Mouse (Mus musculus): ENCODE measurements around the gene Rxfp2. TPM values are rescaled to one million over a fixed set of nuclear protein-coding genes. Genes with fewer than 3 reads are reported as not detected.

Gene Rxfp2
- polyA plus RNA-seq, 1 experiment, result not detected

- TF ChIP-seq TAL1 (IDR thresholded peaks at IDR 0.05; ENCODE audit: low read length) (no peak), GATA1 (IDR thresholded peaks at IDR 0.05; ENCODE audit: low read length) (no peak)
- no peak overlapping the region for H3K4me3 ChIP-seq (replicated peaks)
Observed at GRCm38 (mm10) chr5:150017672-150018071, 803 bp upstream of the Rxfp2 start.

GRCm38 (mm10) chr5:150020851-150021250 is 2.4 kb downstream of the Rxfp2 start:
- no peak for TF ChIP-seq GATA1 (IDR thresholded peaks at IDR 0.05; ENCODE audit: low read length)
- TF ChIP-seq TAL1 (IDR thresholded peaks at IDR 0.05; ENCODE audit: low read length), result no peak
- H3K4me1 ChIP-seq (ENCODE audit: control insufficient read depth), result no peaks in the 10 kb centered on the region
- H3K4me3 ChIP-seq (replicated peaks), result no peak overlapping the region
- no peaks in the 10 kb centered on the region for H3K27me3 ChIP-seq (ENCODE audit: control insufficient read depth)
- H3K36me3 ChIP-seq (ENCODE audit: control insufficient read depth), result no peaks in the 10 kb centered on the region
- peaks cover 7% of the 10 kb centered on the region for H3K9me3 ChIP-seq (ENCODE audit: control insufficient read depth, low read length)

More at GRCm38 (mm10) chr5:150017672-150018071, 803 bp upstream of the Rxfp2 start:
- Histone ChIP-seq H3K36me3 (ENCODE audit: control insufficient read depth) (no peaks in the 10 kb centered on the region), H3K9me3 (ENCODE audit: control insufficient read depth, low read length) (no peaks in the 10 kb centered on the region), H3K4me1 (ENCODE audit: control insufficient read depth) (no peaks in the 10 kb centered on the region), H3K27me3 (ENCODE audit: control insufficient read depth) (no peaks in the 10 kb centered on the region)

- no peaks in the 10 kb centered on the region for H3K4me1 ChIP-seq (ENCODE audit: control insufficient read depth)
- H3K27me3 ChIP-seq (ENCODE audit: control insufficient read depth), result no peaks in the 10 kb centered on the region
- H3K9me3 ChIP-seq (ENCODE audit: control insufficient read depth, low read length), result peaks cover 7% of the 10 kb centered on the region
- no peaks in the 10 kb centered on the region for H3K36me3 ChIP-seq (ENCODE audit: control insufficient read depth)
- TF ChIP-seq GATA1 (IDR thresholded peaks at IDR 0.05; ENCODE audit: low read length), result no peak
- TF ChIP-seq TAL1 (IDR thresholded peaks at IDR 0.05; ENCODE audit: low read length), result no peak
- H3K4me3 ChIP-seq (replicated peaks), result no peak overlapping the region
Observed at GRCm38 (mm10) chr5:150021805-150022204, 3.3 kb downstream of the Rxfp2 start.

GRCm38 (mm10) chr5:150022556-150022955 is 4.1 kb downstream of the Rxfp2 start:
- Histone ChIP-seq H3K27me3 (ENCODE audit: control insufficient read depth) (no peaks in the 10 kb centered on the region), H3K4me3 (replicated peaks) (no peak overlapping the region), H3K4me1 (ENCODE audit: control insufficient read depth) (no peaks in the 10 kb centered on the region), H3K9me3 (ENCODE audit: control insufficient read depth, low read length) (peaks cover 7% of the 10 kb centered on the region), H3K36me3 (ENCODE audit: control insufficient read depth) (no peaks in the 10 kb centered on the region)
- TF ChIP-seq GATA1 (IDR thresholded peaks at IDR 0.05; ENCODE audit: low read length) (no peak), TAL1 (IDR thresholded peaks at IDR 0.05; ENCODE audit: low read length) (no peak)

- H3K4me1 ChIP-seq (ENCODE audit: control insufficient read depth), result no peaks in the 10 kb centered on the region
- no peak overlapping the region for H3K4me3 ChIP-seq (replicated peaks)
- TF ChIP-seq TAL1 (IDR thresholded peaks at IDR 0.05; ENCODE audit: low read length) (no peak), GATA1 (IDR thresholded peaks at IDR 0.05; ENCODE audit: low read length) (no peak)
- H3K27me3 ChIP-seq (ENCODE audit: control insufficient read depth), result no peaks in the 10 kb centered on the region
- no peaks in the 10 kb centered on the region for H3K36me3 ChIP-seq (ENCODE audit: control insufficient read depth)
- peaks cover 7% of the 10 kb centered on the region for H3K9me3 ChIP-seq (ENCODE audit: control insufficient read depth, low read length)
Observed at GRCm38 (mm10) chr5:150023476-150023875, 5.0 kb downstream of the Rxfp2 start.

GRCm38 (mm10) chr5:150024188-150024587 is 5.7 kb downstream of the Rxfp2 start:
- TF ChIP-seq TAL1 (IDR thresholded peaks at IDR 0.05; ENCODE audit: low read length), result no peak
- no peak for TF ChIP-seq GATA1 (IDR thresholded peaks at IDR 0.05; ENCODE audit: low read length)
- Histone ChIP-seq H3K4me1 (ENCODE audit: control insufficient read depth) (no peaks in the 10 kb centered on the region), H3K9me3 (ENCODE audit: control insufficient read depth, low read length) (peaks cover 7% of the 10 kb centered on the region), H3K4me3 (replicated peaks) (no peak overlapping the region), H3K27me3 (ENCODE audit: control insufficient read depth) (no peaks in the 10 kb centered on the region), H3K36me3 (ENCODE audit: control insufficient read depth) (no peaks in the 10 kb centered on the region)

GRCm38 (mm10) chr5:150024901-150025300 is 6.4 kb downstream of the Rxfp2 start:
- H3K9me3 ChIP-seq (ENCODE audit: control insufficient read depth, low read length), result peaks cover 7% of the 10 kb centered on the region
- H3K4me3 ChIP-seq (replicated peaks), result no peak overlapping the region
- TF ChIP-seq GATA1 (IDR thresholded peaks at IDR 0.05; ENCODE audit: low read length) (no peak), TAL1 (IDR thresholded peaks at IDR 0.05; ENCODE audit: low read length) (no peak)
- H3K4me1 ChIP-seq (ENCODE audit: control insufficient read depth), result no peaks in the 10 kb centered on the region
- H3K27me3 ChIP-seq (ENCODE audit: control insufficient read depth), result no peaks in the 10 kb centered on the region
- H3K36me3 ChIP-seq (ENCODE audit: control insufficient read depth), result no peaks in the 10 kb centered on the region

GRCm38 (mm10) chr5:150025326-150025725 is 6.9 kb downstream of the Rxfp2 start:
- H3K4me1 ChIP-seq (ENCODE audit: control insufficient read depth), result no peaks in the 10 kb centered on the region
- no peaks in the 10 kb centered on the region for H3K36me3 ChIP-seq (ENCODE audit: control insufficient read depth)
- no peak overlapping the region for H3K4me3 ChIP-seq (replicated peaks)
- peaks cover 7% of the 10 kb centered on the region for H3K9me3 ChIP-seq (ENCODE audit: control insufficient read depth, low read length)
- no peak for TF ChIP-seq TAL1 (IDR thresholded peaks at IDR 0.05; ENCODE audit: low read length)
- TF ChIP-seq GATA1 (IDR thresholded peaks at IDR 0.05; ENCODE audit: low read length), result no peak
- H3K27me3 ChIP-seq (ENCODE audit: control insufficient read depth), result no peaks in the 10 kb centered on the region

GRCm38 (mm10) chr5:150026509-150027087 is 8.1 kb downstream of the Rxfp2 start:
- TF ChIP-seq GATA1 (IDR thresholded peaks at IDR 0.05; ENCODE audit: low read length), result no peak
- TF ChIP-seq TAL1 (IDR thresholded peaks at IDR 0.05; ENCODE audit: low read length), result no peak
- Histone ChIP-seq H3K27me3 (ENCODE audit: control insufficient read depth) (no peaks in the 10 kb centered on the region), H3K36me3 (ENCODE audit: control insufficient read depth) (no peaks in the 10 kb centered on the region), H3K4me1 (ENCODE audit: control insufficient read depth) (no peaks in the 10 kb centered on the region), H3K9me3 (ENCODE audit: control insufficient read depth, low read length) (peaks cover 7% of the 10 kb centered on the region), H3K4me3 (replicated peaks) (no peak overlapping the region)

- Histone ChIP-seq H3K4me3 (replicated peaks) (no peak overlapping the region), H3K36me3 (ENCODE audit: control insufficient read depth) (no peaks in the 10 kb centered on the region), H3K9me3 (ENCODE audit: control insufficient read depth, low read length) (no peaks in the 10 kb centered on the region; the same call in 1 of the 2 replicates), H3K27me3 (ENCODE audit: control insufficient read depth) (no peaks in the 10 kb centered on the region), H3K4me1 (ENCODE audit: control insufficient read depth) (no peaks in the 10 kb centered on the region)
- TF ChIP-seq TAL1 (IDR thresholded peaks at IDR 0.05; ENCODE audit: low read length) (no peak), GATA1 (IDR thresholded peaks at IDR 0.05; ENCODE audit: low read length) (no peak)
Observed at GRCm38 (mm10) chr5:150031201-150031600, 12.7 kb downstream of the Rxfp2 start.
